In genomic region chr14:79298314-79298992, GRCm38 (mm10) we compare ENCODE assay signal across 8 mouse cellular contexts. TPM values are rescaled to one million over a fixed set of nuclear protein-coding genes. Genes with fewer than 3 reads are reported as not detected.
DNase-seq lines count a peak whose midpoint lies in the region; ATAC-seq and TF ChIP-seq lines count a peak whose summit lies in the region.
"Had no signal": no experiment of that assay in that cellular context is flagged by ENCODE, and none has a peak within 500 bp of the region (broad histone marks: within the 10 kb centered on the region; RNA-seq: fewer than 3 reads in every experiment).

No protein-coding gene starts in this region.

- H3K36me3 ChIP-seq in forebrain, embryonic 12.5 days (replicated peaks) = no peaks in the 10 kb centered on the region
- peaks cover 44% of the 10 kb centered on the region for H3K36me3 ChIP-seq in liver, embryonic 15.5 days (replicated peaks)

- peak overlapping the region; percentile 96 for H3K4me2 ChIP-seq in forebrain, embryonic 12.5 days
- peak overlapping the region; percentile 76 for H3K4me2 ChIP-seq in liver, embryonic 15.5 days

- 0 out of 2 replicates have a peak overlapping the region, but pooled peaks have one; percentile 0 for H3K9ac ChIP-seq in forebrain, embryonic 12.5 days
- peak overlapping the region; percentile 91 for H3K9ac ChIP-seq in liver, embryonic 15.5 days

- WGBS in forebrain, embryonic 12.5 days = 59% methylated on average over 7 of the region's 7 CpGs
- WGBS in liver, embryonic 15.5 days (ENCODE audit: insufficient replicate concordance) = 43% methylated on average over 7 of the region's 7 CpGs

- peak overlapping the region; percentile 67 for H3K27ac ChIP-seq in left cerebral cortex, adult 2 months
- H3K27ac ChIP-seq in brown adipose tissue, adult 24 weeks (replicated peaks; ENCODE audit: low read depth, low read length) = peak overlapping the region; percentile 88
- peak overlapping the region; percentile 26; the same call in 1 of the 2 replicates for H3K27ac ChIP-seq in forebrain, embryonic 12.5 days
- H3K27ac ChIP-seq in liver, embryonic 15.5 days (replicated peaks) = peak overlapping the region; percentile 89

- no peak for TF ChIP-seq CTCF in left cerebral cortex, adult 2 months (IDR thresholded peaks at IDR 0.05)

- H3K27me3 ChIP-seq in forebrain, embryonic 12.5 days = peaks cover 8% of the 10 kb centered on the region; the same call in 1 of the 2 replicates
- H3K27me3 ChIP-seq in liver, embryonic 15.5 days = no peaks in the 10 kb centered on the region

- DNase-seq in left cerebral cortex, adult 2 months (ENCODE audit: extremely low spot score in 1 of 2, low spot score in 2 of 2) = no peak
- no peak for DNase-seq in left cerebral cortex, postnatal 25 days (ENCODE audit: low spot score in 2 of 2)
- DNase-seq in urinary bladder, adult 18-20 months (ENCODE audit: low spot score in 2 of 2) = no peak
- no peak for DNase-seq in left cerebral cortex, adult 9 months (ENCODE audit: low spot score in 2 of 2)
- DNase-seq: lung, postnatal 14 days had no signal

- no peaks in the 10 kb centered on the region for H3K9me3 ChIP-seq in forebrain, embryonic 12.5 days
- no peaks in the 10 kb centered on the region for H3K9me3 ChIP-seq in liver, embryonic 15.5 days (replicated peaks)

- no peak for ATAC-seq in forebrain, embryonic 12.5 days (ENCODE audit: low FRiP score)
- no peak for ATAC-seq in liver, embryonic 15.5 days (ENCODE audit: insufficient read depth)

- peaks cover 11% of the 10 kb centered on the region; the same call in 1 of the 2 replicates for H3K4me1 ChIP-seq in brown adipose tissue, adult 24 weeks (ENCODE audit: control insufficient read depth, insufficient read depth, insufficient read length, low read length)
- peaks cover 49% of the 10 kb centered on the region for H3K4me1 ChIP-seq in forebrain, embryonic 12.5 days
- H3K4me1 ChIP-seq in liver, embryonic 15.5 days (replicated peaks) = peaks cover 72% of the 10 kb centered on the region

- H3K4me3 ChIP-seq in left cerebral cortex, adult 2 months = peak overlapping the region; percentile 30
- peak overlapping the region; percentile 66 for H3K4me3 ChIP-seq in brown adipose tissue, adult 24 weeks (ENCODE audit: insufficient read depth, low read depth, low read length)
- H3K4me3 ChIP-seq in forebrain, embryonic 12.5 days (replicated peaks) = peak overlapping the region; percentile 63
- peak overlapping the region; percentile 81 for H3K4me3 ChIP-seq in liver, embryonic 15.5 days (replicated peaks)

- intact Hi-C loops in left cerebral cortex, adult 2 months (cut with DNase I) = no loop called here
- intact Hi-C loops in left cerebral cortex, postnatal 25 days (cut with DNase I) = no loop called here

RNA-seq across cellular contexts. Expression of gene Rgcc, which starts 3.0 kb away (rescaled TPM):
- total RNA-seq in left cerebral cortex, adult 2 months (2021) = 10 to 100 TPM; 33.6 to 44.5 TPM
- total RNA-seq in left cerebral cortex, postnatal 25 days (2021) = 10 to 100 TPM; 31.9 to 42.4 TPM
- 325 and 446 TPM in 2 replicates for polyA plus RNA-seq in brown adipose tissue, adult 24 weeks (2012; ENCODE audit: insufficient read depth, insufficient read length, missing spikeins)
- 70.2 and 86.8 TPM in 2 replicates for polyA plus RNA-seq in forebrain, embryonic 12.5 days (2016; fragmentation: Nextera tagmentation; extraction: Ambion mirVana)
- 291 and 294 TPM in 2 replicates for polyA plus RNA-seq in liver, embryonic 15.5 days (2015; fragmentation: Nextera tagmentation; extraction: Ambion mirVana)

RNA-seq across cellular contexts. Expression of gene Zfp957, which starts 51.3 kb away (rescaled TPM):
- not detected for total RNA-seq in left cerebral cortex, adult 2 months (2021)
- not detected for total RNA-seq in left cerebral cortex, postnatal 25 days (2021)
- not detected in 2 replicates for polyA plus RNA-seq in brown adipose tissue, adult 24 weeks (2012; ENCODE audit: insufficient read depth, insufficient read length, missing spikeins)
- not detected in 2 replicates for polyA plus RNA-seq in forebrain, embryonic 12.5 days (2016; fragmentation: Nextera tagmentation; extraction: Ambion mirVana)
- not detected in 2 replicates for polyA plus RNA-seq in liver, embryonic 15.5 days (2015; fragmentation: Nextera tagmentation; extraction: Ambion mirVana)

Comparison
In these comparisons a context has a peak if more than half of its experiments do, and no peak if none do; other contexts are left out.
1. H3K27ac ChIP-seq: peak in every context shown above with its lines; median percentile 89 in liver, embryonic 15.5 days; 88 in brown adipose tissue, adult 24 weeks; 67 in left cerebral cortex, adult 2 months; 26 in forebrain, embryonic 12.5 days.
2. H3K4me3 ChIP-seq: peak in every context shown above with its lines; median percentile 81 in liver, embryonic 15.5 days; 66 in brown adipose tissue, adult 24 weeks; 63 in forebrain, embryonic 12.5 days; 30 in left cerebral cortex, adult 2 months.